Mouse (Mus musculus) testis, postnatal 14 days (tissue): ENCODE measurements around the gene Smok3b.

ENCODE experiments used
- DNase-seq: peaks from one replicate; pipeline ENCODE4 v3.0.0; 2021; ENCODE audit warnings: low spot score

The Smok3b gene

DNA sequence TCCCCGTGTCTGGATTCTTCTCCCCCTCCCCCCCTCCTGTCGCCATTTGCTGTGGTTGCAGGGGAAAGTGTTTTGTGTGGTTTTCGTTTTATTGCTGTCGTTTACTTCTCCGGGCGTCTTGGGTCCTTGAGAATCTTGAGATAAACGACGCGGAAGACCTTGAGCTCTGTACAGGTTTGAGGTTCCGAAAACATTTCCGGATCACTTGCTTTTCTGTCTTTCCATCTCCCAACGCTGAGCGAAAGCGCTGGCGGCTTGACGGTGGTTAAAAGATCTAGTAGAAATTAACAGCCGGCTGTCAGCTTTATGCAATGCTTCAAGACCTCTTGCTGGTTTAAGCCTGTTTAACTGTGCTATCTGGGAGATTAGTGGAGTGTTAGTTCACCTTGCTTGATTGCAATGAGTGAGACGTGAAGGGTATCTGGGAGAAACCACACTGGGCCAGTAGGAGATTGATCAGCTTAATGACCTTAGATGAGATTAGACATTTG is 64.2 kb downstream of the Smok3b start:
- no peak for DNase-seq

GRCm38 (mm10) chr5:138086842-138087241 is 65.6 kb downstream of the Smok3b start:
- no peak for DNase-seq

GRCm38 (mm10) chr5:138088366-138088765 is 67.1 kb downstream of the Smok3b start:
- no peak for DNase-seq

DNA sequence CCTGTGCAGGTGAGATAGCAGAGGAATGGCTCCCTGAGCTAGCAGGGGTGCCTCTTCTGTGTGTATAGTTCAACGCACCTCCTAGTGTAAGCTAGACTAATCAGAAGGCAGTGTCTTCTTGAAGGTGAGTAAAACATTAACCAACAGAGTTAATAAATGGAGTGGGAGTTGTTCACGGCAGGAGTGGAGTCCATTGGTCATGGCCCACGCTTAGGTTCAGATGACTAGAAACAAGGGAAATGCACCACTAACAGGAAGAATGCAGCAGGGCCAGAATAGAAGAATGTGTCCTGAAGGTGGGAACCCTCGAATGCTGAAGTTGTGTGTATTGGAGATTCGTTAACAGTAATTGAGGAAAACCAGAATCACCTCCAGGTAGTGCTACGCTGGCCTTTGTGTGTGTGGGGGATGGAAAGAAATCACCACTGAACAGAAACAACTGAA is 67.9 kb downstream of the Smok3b start:
- no peak for DNase-seq

GRCm38 (mm10) chr5:138090271-138090670 is 69.0 kb downstream of the Smok3b start:
- DNase-seq: no peak

DNA sequence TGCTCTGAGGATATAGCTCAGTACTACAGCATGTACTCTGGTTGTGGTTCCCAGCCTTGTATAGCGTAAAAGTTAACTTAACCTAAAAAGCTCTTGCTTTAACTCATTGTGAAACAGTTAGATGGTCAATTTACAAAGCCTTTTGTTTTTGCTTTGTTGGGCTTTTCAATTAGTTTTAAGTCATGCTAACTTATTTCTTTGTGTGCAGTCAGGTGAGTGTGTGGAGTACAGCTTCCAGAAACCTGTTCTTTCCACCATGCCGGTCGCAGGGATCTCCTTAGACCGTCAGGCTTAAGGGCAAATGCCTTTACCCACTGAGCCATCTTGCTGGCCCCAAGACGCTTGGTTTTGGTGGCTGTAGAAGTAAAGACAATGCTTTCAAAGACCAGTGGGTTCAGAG is 69.5 kb downstream of the Smok3b start:
- DNase-seq: no peak

- DNase-seq: no peak
Observed at GRCm38 (mm10) chr5:138092771-138093170, 71.5 kb downstream of the Smok3b start.

DNA sequence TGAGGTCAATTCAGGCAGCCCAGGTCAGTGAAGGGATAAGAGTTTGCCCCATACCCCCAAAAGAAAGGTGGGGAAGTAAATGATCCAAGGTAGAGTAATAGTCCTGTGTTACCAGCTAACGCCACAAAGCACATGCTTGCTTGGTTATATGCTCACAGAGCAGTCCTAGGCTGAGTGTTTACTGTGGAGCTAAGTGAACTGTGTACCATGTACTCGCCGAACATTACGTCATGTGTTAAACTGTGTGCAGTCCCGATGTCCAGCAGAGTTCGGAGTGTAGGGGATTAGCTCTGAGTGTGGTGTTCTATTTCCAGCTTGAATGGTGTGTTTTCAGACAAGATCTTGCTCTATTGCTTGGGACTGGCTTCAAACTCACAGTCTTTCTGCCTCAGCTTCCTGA is 73.2 kb downstream of the Smok3b start:
- no peak for DNase-seq
